Mouse (Mus musculus): ENCODE measurements around the gene Scn5a. TPM values are rescaled to one million over a fixed set of nuclear protein-coding genes. Genes with fewer than 3 reads are reported as not detected.
A peak's percentile ranks its signal among the peaks of the same experiment; 100 is the strongest.

Scn5a gene
- total and polyA plus RNA-seq, 3 experiments: 101 to 173 (median 161) TPM

DNA sequence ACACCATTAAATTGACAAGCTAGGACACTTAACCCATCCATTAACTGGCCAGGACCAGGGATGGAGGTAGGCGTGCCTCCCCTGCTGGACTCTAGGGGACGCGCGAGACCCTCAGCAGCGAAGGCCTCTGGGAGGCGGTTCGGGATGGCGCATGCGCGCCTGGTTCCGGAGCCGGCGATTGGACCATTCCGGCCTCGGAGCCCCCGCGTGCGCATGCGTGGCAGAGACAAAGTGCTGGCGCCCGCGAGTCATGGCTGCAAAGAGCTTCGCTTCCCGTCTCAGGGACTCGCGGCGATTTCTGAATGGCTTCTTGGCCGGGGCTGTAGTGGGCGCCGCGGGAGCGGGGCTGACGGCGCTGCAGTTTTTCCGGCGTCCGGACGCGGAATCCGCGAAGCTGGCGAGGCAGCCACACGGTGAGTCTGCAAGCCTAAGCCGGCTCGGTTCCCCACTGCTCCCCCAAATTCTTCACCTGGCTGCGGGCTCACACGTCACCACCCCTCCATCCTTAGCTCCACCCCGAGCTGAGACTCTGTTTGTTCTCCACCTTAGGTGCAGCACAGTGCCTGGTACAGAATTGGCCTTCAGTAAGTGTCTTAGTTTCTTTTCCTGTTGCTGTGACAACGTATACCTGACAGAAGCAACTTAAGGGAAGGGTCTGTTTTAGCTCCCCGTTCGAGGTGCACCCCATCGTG is 133.9 kb downstream of the Scn5a start, which contains the start of gene Exog:
Exog (plus strand) TSS at position 206 of the 692 bp plus-strand sequence.
- peak; percentile 97 to 98 for DNase-seq
- TF ChIP-seq EP300 (IDR thresholded peaks at IDR 0.05; ENCODE audit: insufficient read depth, low read depth, low read length) (0 out of 2 replicates have a peak, but pooled peaks have one; percentile 17), CTCF (IDR thresholded peaks at IDR 0.05) (peak; percentile 92), POLR2A (IDR thresholded peaks at IDR 0.05; ENCODE audit: insufficient read depth, low read depth, low read length) (peak; percentile 61; the same call in 1 of the 2 replicates)
- Histone ChIP-seq H3K9ac (ENCODE audit: low read depth, low read length) (peak within 1 kb of the TSS; percentile 72), H3K79me2 (replicated peaks; ENCODE audit: control insufficient read depth, insufficient read depth, low read length) (no peaks in the 10 kb centered on the region), H3K4me1 (ENCODE audit: control insufficient read depth, insufficient read depth, low read length) (peaks cover 1% of the 10 kb centered on the region; the same call in 1 of the 2 replicates), H3K36me3 (ENCODE audit: control insufficient read depth, insufficient read depth, low read length) (no peaks in the 10 kb centered on the region), H3K27ac (peak within 1 kb of the TSS; percentile 68), H3K4me3 (peak within 1 kb of the TSS; percentile 67), H3K27me3 (ENCODE audit: control insufficient read depth, insufficient read depth, low read length) (no peaks in the 10 kb centered on the region)
- intact Hi-C loops (cut with DNase I): no loop called here
- WGBS: under 1% methylated on average over 52 of the region's 52 CpGs

GRCm38 (mm10) chr9:119438498-119439000 is 140.3 kb downstream of the Scn5a start:
- TF ChIP-seq POLR2A (IDR thresholded peaks at IDR 0.05; ENCODE audit: insufficient read depth, low read depth, low read length) (no peak), EP300 (IDR thresholded peaks at IDR 0.05; ENCODE audit: insufficient read depth, low read depth, low read length) (no peak), CTCF (IDR thresholded peaks at IDR 0.05) (no peak)
- H3K9ac ChIP-seq (ENCODE audit: low read depth, low read length): no peak overlapping the region
- no peaks in the 10 kb centered on the region for H3K36me3 ChIP-seq (ENCODE audit: control insufficient read depth, insufficient read depth, low read length)
- WGBS: 78% methylated on average over 9 of the region's 9 CpGs
- no peaks in the 10 kb centered on the region for H3K79me2 ChIP-seq (replicated peaks; ENCODE audit: control insufficient read depth, insufficient read depth, low read length)
- no peak overlapping the region for H3K27ac ChIP-seq
- no peaks in the 10 kb centered on the region for H3K27me3 ChIP-seq (ENCODE audit: control insufficient read depth, insufficient read depth, low read length)
- H3K4me3 ChIP-seq: no peak overlapping the region
- no peaks in the 10 kb centered on the region for H3K4me1 ChIP-seq (ENCODE audit: control insufficient read depth, insufficient read depth, low read length)
- intact Hi-C loops (cut with DNase I): loop anchor here (10.0 kb wide), 1 partner anchor 194 kb away; no protein-coding TSS in a partner anchor
- no peak for DNase-seq

DNA sequence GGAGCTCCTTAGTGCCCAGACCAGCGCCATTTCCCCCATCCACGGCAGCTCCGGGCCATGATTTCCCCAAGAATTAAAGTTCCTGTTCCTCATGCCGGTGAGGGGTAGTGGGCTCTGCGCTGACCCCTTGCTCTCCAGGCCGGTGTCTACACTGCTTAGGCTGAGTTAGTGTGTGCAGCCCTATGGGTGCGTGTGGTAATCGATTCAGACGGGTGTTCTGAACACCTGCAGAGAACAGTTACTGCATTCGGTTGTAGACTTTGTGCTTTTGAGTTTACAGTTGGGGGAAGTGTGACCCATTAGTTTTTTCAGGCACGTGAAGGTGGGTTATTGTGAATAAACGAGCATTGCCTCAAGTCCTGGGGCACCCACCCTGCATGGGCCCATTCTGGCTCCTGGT is 140.8 kb downstream of the Scn5a start:
- intact Hi-C loops (cut with DNase I): loop anchor here (10.0 kb wide), 1 partner anchor 193 kb away; no protein-coding TSS in a partner anchor
- Histone ChIP-seq H3K27me3 (ENCODE audit: control insufficient read depth, insufficient read depth, low read length) (no peaks in the 10 kb centered on the region), H3K79me2 (replicated peaks; ENCODE audit: control insufficient read depth, insufficient read depth, low read length) (no peaks in the 10 kb centered on the region), H3K4me1 (ENCODE audit: control insufficient read depth, insufficient read depth, low read length) (no peaks in the 10 kb centered on the region), H3K36me3 (ENCODE audit: control insufficient read depth, insufficient read depth, low read length) (no peaks in the 10 kb centered on the region), H3K4me3 (no peak overlapping the region), H3K9ac (ENCODE audit: low read depth, low read length) (no peak overlapping the region), H3K27ac (no peak overlapping the region)
- TF ChIP-seq POLR2A (IDR thresholded peaks at IDR 0.05; ENCODE audit: insufficient read depth, low read depth, low read length) (no peak), CTCF (IDR thresholded peaks at IDR 0.05) (no peak), EP300 (IDR thresholded peaks at IDR 0.05; ENCODE audit: insufficient read depth, low read depth, low read length) (no peak)
- DNase-seq: no peak
- WGBS: 89% methylated on average over 12 of the region's 12 CpGs

DNA sequence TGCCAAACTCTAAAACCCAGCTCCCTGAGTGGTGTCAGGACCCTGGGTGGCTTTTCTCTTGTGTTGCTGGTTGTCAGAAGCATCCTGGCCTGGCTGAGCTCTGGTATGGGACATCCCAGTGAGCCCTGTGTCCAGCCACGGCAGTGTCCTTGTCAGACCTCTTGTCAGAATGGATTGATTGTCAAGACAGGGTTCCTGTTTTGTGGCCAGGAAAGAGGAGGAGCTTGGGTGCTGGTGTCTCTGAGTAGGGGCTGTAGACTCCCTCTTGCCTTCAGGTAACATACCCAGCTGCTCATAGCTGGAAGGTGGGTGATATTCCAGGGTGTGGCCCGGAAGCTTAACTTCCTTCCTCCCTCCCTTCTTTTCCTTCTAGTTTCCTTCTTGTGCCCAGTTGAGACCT is 143.0 kb downstream of the Scn5a start:
- intact Hi-C loops (cut with DNase I): loop anchor here (10.0 kb wide), 1 partner anchor 191 kb away; no protein-coding TSS in a partner anchor
- Histone ChIP-seq H3K79me2 (replicated peaks; ENCODE audit: control insufficient read depth, insufficient read depth, low read length) (no peaks in the 10 kb centered on the region), H3K4me3 (no peak overlapping the region), H3K27ac (no peak overlapping the region), H3K36me3 (ENCODE audit: control insufficient read depth, insufficient read depth, low read length) (no peaks in the 10 kb centered on the region), H3K27me3 (ENCODE audit: control insufficient read depth, insufficient read depth, low read length) (no peaks in the 10 kb centered on the region), H3K9ac (ENCODE audit: low read depth, low read length) (no peak overlapping the region), H3K4me1 (ENCODE audit: control insufficient read depth, insufficient read depth, low read length) (no peaks in the 10 kb centered on the region)
- DNase-seq: no peak
- no peak for TF ChIP-seq EP300 (IDR thresholded peaks at IDR 0.05; ENCODE audit: insufficient read depth, low read depth, low read length)
- no peak for TF ChIP-seq POLR2A (IDR thresholded peaks at IDR 0.05; ENCODE audit: insufficient read depth, low read depth, low read length)
- TF ChIP-seq CTCF (IDR thresholded peaks at IDR 0.05): no peak
- 46% methylated on average over 2 of the region's 2 CpGs for WGBS

Other genes starting within 250 kb of the Scn5a start
- gene Acaa1a, start 239.3 kb downstream of the Scn5a start, total RNA-seq (2021): 10 to 100 TPM; 72.4 to 78.5 TPM
- gene Acaa1a, start 239.3 kb downstream of the Scn5a start, polyA plus RNA-seq (2012; rRNA removed): 104 and 107 TPM in 2 replicates
- 10 to 100 TPM; 12.1 to 14.8 TPM for gene Myd88, start 237.6 kb downstream of the Scn5a start, total RNA-seq (2021)
- gene Myd88, start 237.6 kb downstream of the Scn5a start, polyA plus RNA-seq (2012; rRNA removed): 12.2 and 14.6 TPM in 2 replicates
- gene Xylb, start 221.6 kb downstream of the Scn5a start, total RNA-seq (2021): under 1 TPM; 0.16 to 0.18 TPM
- 0.67 and 1.2 TPM in 2 replicates for gene Xylb, start 221.6 kb downstream of the Scn5a start, polyA plus RNA-seq (2012; rRNA removed)
- gene Slc22a14, start 213.5 kb downstream of the Scn5a start, total RNA-seq (2021): not detected
- gene Slc22a14, start 213.5 kb downstream of the Scn5a start, polyA plus RNA-seq (2012; rRNA removed): 0.35 and 0.78 TPM in 2 replicates
- gene Acvr2b, start 176.9 kb downstream of the Scn5a start, total RNA-seq (2021): 1 to 10 TPM; 4.6 to 6.8 TPM
- 2.2 and 3.1 TPM in 2 replicates for gene Acvr2b, start 176.9 kb downstream of the Scn5a start, polyA plus RNA-seq (2012; rRNA removed)
- 1 to 10 TPM; 2.0 to 3.1 TPM for gene Exog, start 134.1 kb downstream of the Scn5a start, total RNA-seq (2021)
- 1.7 and 2.8 TPM in 2 replicates for gene Exog, start 134.1 kb downstream of the Scn5a start, polyA plus RNA-seq (2012; rRNA removed)
- gene Scn10a, start 140.3 kb upstream of the Scn5a start, total RNA-seq (2021): under 1 TPM; 0.37 to 0.70 TPM
- 0.64 and 1.4 TPM in 2 replicates for gene Scn10a, start 140.3 kb upstream of the Scn5a start, polyA plus RNA-seq (2012; rRNA removed)
- gene Scn11a, start 246.4 kb upstream of the Scn5a start, total RNA-seq (2021): under 1 TPM in 1 of 2 experiments, not detected in 1; 0.05 TPM
- gene Scn11a, start 246.4 kb upstream of the Scn5a start, polyA plus RNA-seq (2012; rRNA removed): 0.04 and 0.06 TPM in 2 replicates